Comparison of ENCODE assay signal across 11 mouse cellular contexts in the genomic region with DNA sequence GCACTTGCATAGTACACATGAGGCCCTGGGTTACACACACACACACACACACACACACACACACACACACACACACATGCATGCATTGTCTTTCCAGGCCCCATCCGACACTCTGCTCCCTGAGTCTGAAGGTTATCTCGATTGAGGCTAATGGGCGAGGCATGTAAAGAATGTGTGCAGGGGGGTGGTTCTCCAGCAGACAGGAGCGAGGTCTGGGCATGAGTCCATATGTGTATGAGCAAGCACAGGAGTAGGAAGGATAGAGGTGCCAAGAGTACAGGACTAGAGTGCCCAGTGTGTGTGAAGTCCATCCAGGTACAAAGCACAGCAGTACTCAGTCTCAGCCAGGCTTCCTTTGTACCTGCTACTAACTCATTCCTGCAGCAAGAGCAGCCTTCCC.
DNase-seq lines count a peak whose midpoint lies in the region; ATAC-seq lines count a peak whose summit lies in the region.
"Had no signal": no experiment of that assay in that cellular context is flagged by ENCODE, and none has a peak within 500 bp of the region (broad histone marks: within the 10 kb centered on the region; RNA-seq: fewer than 3 reads in every experiment).

No protein-coding gene starts in this region.

- H3K27ac ChIP-seq in kidney, embryonic 14.5 days (ENCODE audit: low read depth, low read length), result no peak overlapping the region
- H3K27ac ChIP-seq in intestine, embryonic 16.5 days (ENCODE audit: low read length), result no peak overlapping the region
- H3K27ac ChIP-seq in hindbrain, embryonic 12.5 days, result no peak overlapping the region
- H3K27ac ChIP-seq: hindbrain, postnatal 0 days; liver, embryonic 15.5 days had no signal

- WGBS in kidney, embryonic 14.5 days, result 76% methylated on average over 4 of the region's 4 CpGs
- 50% methylated on average over 4 of the region's 4 CpGs for WGBS in intestine, embryonic 16.5 days
- 72% methylated on average over 4 of the region's 4 CpGs for WGBS in hindbrain, embryonic 12.5 days

- ATAC-seq in kidney, embryonic 14.5 days (ENCODE audit: low FRiP score, low TSS enrichment), result no peak
- ATAC-seq in intestine, embryonic 16.5 days, result peak; percentile 89
- ATAC-seq in hindbrain, embryonic 12.5 days (ENCODE audit: low FRiP score), result no peak
- ATAC-seq: hindbrain, postnatal 0 days had no signal

- no peak overlapping the region for H3K9ac ChIP-seq in kidney, embryonic 14.5 days (ENCODE audit: low read depth, low read length)
- H3K9ac ChIP-seq in intestine, embryonic 16.5 days (ENCODE audit: low read depth, low read length), result no peak overlapping the region
- H3K9ac ChIP-seq in hindbrain, embryonic 12.5 days, result no peak overlapping the region
- H3K9ac ChIP-seq: liver, embryonic 15.5 days had no signal

- peak; percentile 5 for DNase-seq in kidney, adult 18-20 months
- peak; percentile 12 for DNase-seq in cerebellum, adult 9-11 months
- peak; percentile 47 for DNase-seq in lung, postnatal 25 days (ENCODE audit: low spot score)
- DNase-seq in retina, postnatal 1 day, result no peak
- DNase-seq in testis, postnatal 14 days (ENCODE audit: low spot score), result no peak

- H3K36me3 ChIP-seq in kidney, embryonic 14.5 days (ENCODE audit: control insufficient read depth, insufficient read depth, low read length), result no peaks in the 10 kb centered on the region
- no peaks in the 10 kb centered on the region for H3K36me3 ChIP-seq in intestine, embryonic 16.5 days (ENCODE audit: control insufficient read depth, insufficient read depth, low read length)
- no peaks in the 10 kb centered on the region for H3K36me3 ChIP-seq in hindbrain, embryonic 12.5 days
- H3K36me3 ChIP-seq: liver, embryonic 15.5 days had no signal

- no peaks in the 10 kb centered on the region for H3K9me3 ChIP-seq in kidney, embryonic 14.5 days (ENCODE audit: control insufficient read depth, low read length)
- no peaks in the 10 kb centered on the region for H3K9me3 ChIP-seq in intestine, embryonic 16.5 days (ENCODE audit: control insufficient read depth, low read length)
- H3K9me3 ChIP-seq in hindbrain, embryonic 12.5 days (replicated peaks), result no peaks in the 10 kb centered on the region
- H3K9me3 ChIP-seq: liver, embryonic 15.5 days had no signal

- H3K4me2 ChIP-seq in kidney, embryonic 14.5 days (replicated peaks; ENCODE audit: low read depth, low read length), result no peak overlapping the region
- no peak overlapping the region for H3K4me2 ChIP-seq in intestine, embryonic 16.5 days (ENCODE audit: low read depth, low read length)
- H3K4me2 ChIP-seq in hindbrain, embryonic 12.5 days (replicated peaks), result no peak overlapping the region
- H3K4me2 ChIP-seq: liver, embryonic 15.5 days had no signal

- no peak overlapping the region for H3K4me3 ChIP-seq in kidney, embryonic 14.5 days (ENCODE audit: low read length)
- no peak overlapping the region for H3K4me3 ChIP-seq in intestine, embryonic 16.5 days (ENCODE audit: low read length)
- no peak overlapping the region for H3K4me3 ChIP-seq in hindbrain, embryonic 12.5 days
- H3K4me3 ChIP-seq: erythroblast, embryonic 14.5 days; liver, embryonic 15.5 days had no signal

- H3K4me1 ChIP-seq in kidney, embryonic 14.5 days (ENCODE audit: control insufficient read depth, insufficient read depth, low read length), result no peaks in the 10 kb centered on the region
- no peaks in the 10 kb centered on the region for H3K4me1 ChIP-seq in intestine, embryonic 16.5 days (ENCODE audit: control insufficient read depth, insufficient read depth, low read length)
- H3K4me1 ChIP-seq in hindbrain, embryonic 12.5 days, result no peaks in the 10 kb centered on the region
- H3K4me1 ChIP-seq: liver, embryonic 15.5 days had no signal

- H3K27me3 ChIP-seq in kidney, embryonic 14.5 days (ENCODE audit: control insufficient read depth, insufficient read depth, low read length), result no peaks in the 10 kb centered on the region
- H3K27me3 ChIP-seq in intestine, embryonic 16.5 days (replicated peaks; ENCODE audit: control insufficient read depth, insufficient read depth, low read length), result no peaks in the 10 kb centered on the region
- no peaks in the 10 kb centered on the region; the same call in 1 of the 2 replicates for H3K27me3 ChIP-seq in hindbrain, embryonic 12.5 days
- H3K27me3 ChIP-seq: liver, embryonic 15.5 days had no signal

Comparison
In these comparisons a context has a peak if more than half of its experiments do, and no peak if none do; other contexts are left out.
1. DNase-seq: peak in kidney, adult 18-20 months (single experiment), cerebellum, adult 9-11 months (single experiment) and lung, postnatal 25 days (single experiment); none in retina, postnatal 1 day (single experiment) and testis, postnatal 14 days (single experiment).